Mouse (Mus musculus): Measurements from ENCODE around the gene Ubash3a.

The Ubash3a gene

DNA sequence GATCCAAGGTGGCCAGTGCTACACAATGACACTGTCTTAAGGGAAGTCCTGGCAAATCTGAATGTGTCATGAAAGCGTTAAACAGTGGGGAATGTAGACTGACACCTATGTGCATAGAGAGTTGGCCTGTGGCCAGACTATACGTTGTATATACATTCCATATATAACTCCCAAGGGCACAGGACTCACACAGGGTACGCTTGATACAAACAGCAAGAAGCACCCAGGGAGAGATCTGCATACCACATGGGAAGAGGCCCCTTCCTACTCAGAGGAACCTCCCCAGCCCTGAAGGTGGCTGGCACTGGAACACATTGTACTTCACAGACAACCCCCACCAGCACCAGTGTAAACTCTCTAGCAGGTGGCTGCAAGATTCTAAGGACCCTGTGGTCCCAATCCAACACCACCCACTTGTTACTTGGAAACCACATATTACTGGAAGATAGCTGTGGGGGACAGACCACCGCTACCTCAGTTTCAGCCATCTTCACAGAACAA, 15.2 kb downstream of the Ubash3a start:
- no peak for DNase-seq

DNA sequence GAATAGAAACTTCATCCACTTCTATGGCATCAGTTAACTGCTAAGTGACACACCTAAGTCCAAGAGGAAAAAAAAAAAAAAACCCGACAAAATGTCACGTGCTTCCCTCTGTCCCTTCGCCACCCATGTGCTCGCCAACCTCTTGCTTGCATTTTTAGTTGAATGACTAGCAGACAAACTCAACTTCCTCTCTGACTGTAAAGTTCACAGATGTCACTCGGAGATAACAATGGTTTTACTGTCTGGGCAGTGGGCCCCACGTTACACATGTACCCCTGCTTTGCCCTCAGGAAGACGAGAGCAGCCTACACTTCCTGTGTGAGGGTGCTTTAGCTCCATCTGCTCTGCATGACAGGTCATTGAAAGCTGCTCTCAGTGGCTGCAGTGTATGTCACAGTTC, 16.2 kb downstream of the Ubash3a start:
- DNase-seq = no peak

DNA sequence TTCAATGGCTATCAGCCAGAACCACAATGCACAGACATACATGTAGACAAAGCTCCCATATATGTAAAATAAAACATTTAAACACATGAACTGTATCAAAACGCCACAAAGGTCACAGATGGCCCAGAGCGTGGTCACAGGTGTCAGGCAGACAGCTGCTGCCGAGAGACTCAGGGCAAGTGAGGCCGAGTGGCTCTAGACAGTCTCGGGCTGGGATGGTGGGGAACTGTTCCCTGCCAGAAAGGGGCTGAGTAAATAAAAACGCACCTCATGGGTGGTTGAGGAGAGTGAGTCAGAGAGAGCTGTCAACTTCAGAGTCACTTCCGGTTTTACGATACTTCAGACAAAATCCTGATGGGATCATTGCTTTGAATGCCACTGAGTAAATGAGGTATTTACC, 16.9 kb downstream of the Ubash3a start:
- no peak for DNase-seq

- DNase-seq = no peak
These were observed 18.7 kb downstream of the Ubash3a start for GRCm38 (mm10) chr17:31226368-31226767.

GRCm38 (mm10) chr17:31226931-31227330, 19.3 kb downstream of the Ubash3a start:
- DNase-seq = no peak

GRCm38 (mm10) chr17:31231780-31232179, 24.1 kb downstream of the Ubash3a start:
- DNase-seq = no peak

DNA sequence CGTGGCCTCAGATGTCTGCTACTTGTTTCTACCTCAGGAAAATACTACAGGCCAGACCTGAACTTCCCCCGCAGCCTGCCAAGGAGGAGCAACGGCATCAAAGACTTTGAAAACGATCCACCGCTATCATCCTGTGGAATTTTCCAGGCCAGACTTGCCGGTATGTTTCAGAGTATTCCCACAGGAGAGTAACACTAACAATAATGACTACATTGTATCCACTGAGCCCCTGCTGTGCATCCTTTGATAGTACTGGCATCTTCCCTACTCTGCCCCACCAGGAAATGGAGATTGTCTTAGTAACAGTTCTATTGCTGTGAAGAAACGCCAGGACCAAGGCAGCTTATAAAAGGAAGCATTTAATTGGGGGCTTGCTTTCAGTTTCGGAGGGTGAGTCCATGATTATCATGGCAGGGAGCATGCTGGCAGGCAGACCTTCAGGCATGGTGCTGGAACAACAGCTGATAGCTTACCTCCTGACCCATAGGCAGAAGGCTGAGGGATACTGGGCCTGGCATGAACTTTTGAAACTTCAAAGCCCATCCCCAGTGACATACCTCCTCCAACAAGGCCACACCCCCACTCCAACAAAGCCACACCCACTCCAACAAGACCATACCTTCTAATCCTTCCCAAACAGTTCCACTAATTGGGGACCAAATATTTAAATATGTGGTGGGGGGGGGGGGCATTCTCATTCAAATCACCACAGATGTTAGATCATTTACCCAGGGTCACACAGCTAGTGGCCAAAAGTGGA, 24.8 kb downstream of the Ubash3a start:
- no peak for DNase-seq

DNA sequence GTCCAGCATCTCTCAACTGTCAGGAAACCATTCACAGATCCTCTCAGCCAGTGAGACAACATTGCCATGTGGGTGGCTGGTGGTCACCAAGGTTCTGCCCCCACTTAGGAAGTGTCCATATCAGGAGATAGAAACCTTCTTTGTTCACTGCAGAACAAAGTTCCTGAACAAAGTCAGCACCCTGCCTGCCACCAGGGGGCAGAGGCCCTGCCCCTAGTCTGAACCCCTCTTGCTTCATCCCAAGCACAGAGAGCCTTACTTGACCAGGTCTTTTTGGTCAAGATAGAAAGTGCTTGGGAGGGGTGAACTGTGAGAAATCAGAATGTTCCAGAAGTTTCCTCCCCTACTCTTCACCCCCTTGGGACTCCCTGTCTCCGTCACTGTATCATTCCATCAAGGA, 28.2 kb downstream of the Ubash3a start:
- DNase-seq = no peak

DNA sequence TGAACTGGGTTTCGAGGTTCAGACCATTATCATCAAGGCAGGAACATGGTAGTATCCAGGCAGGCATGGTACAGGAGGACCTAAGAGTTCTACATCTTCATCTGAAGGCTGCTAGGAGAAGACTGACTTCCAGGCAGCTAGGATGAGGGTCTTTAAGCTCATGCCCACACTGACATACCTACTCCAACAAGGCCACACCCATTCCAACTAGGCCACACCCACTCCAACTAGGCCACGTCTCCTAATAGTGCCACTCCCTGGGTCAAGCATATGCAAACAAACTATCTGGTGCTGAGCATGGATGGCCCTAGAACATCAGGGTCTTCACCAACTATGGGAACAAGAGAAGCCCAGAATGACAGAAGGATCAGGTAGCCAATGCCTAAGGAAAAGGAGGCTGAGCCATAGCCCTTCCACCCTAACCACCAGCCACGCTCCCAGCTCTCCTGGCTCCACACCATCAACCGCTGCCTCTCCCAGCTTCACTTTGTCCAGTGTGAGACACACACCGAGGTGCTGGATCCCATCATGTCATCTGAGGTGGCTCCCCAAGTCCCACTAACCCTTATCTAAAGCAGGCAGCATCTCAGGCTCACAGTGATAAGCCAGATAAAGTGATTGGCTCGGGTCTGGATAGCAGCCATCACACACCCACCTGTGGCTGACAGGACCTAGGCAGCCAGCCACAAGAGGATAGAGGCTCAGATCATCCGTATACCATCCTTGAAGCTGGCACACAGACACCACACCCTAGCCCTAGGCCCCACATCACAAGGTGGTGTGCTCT, 30.8 kb downstream of the Ubash3a start:
- DNase-seq = no peak

DNA sequence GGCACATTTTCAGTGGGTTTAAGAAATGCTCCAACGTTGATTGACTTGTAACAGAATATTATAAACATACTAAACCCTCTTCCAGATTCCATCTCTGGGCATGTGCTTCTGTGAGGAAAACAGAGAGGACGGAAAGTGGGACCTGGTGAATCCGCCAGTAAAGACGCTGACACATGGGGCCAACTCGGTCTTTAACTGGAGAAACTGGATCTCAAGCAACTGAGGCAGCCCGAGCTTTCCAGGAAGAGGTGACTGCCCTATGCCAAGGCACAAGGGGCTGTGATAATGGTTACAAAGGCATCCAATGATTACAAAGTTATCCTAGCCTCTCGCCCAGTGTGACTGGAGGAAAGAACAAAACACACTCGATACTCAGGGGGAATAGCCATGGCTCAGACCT, 33.5 kb downstream of the Ubash3a start:
- no peak for DNase-seq

- no peak for DNase-seq
These were observed 35.1 kb downstream of the Ubash3a start for GRCm38 (mm10) chr17:31242764-31243163.

DNA sequence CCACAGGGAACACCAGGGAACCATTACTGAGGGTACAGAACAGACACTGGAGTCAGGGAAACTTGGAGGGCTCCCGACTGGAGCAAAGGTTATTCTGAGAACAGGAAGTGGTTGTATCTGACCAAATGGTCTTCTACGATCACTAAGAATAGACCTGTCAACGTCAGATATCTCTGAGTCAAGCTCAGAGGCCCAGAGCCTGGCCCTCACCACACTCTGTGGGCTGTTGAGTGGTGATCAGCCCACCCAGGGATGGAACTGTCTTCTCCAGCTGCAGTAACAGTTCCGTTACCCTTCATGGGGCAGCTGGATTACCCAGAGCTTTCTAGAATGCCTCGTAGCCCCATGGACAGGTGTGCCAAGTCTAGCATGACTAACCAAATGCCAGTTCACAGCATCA, 37.6 kb downstream of the Ubash3a start:
- no peak for DNase-seq

- no peak for DNase-seq
These were observed 39.5 kb downstream of the Ubash3a start for GRCm38 (mm10) chr17:31247144-31247543.

- no peak for DNase-seq
These were observed 46.3 kb downstream of the Ubash3a start for GRCm38 (mm10) chr17:31253951-31254350.

- DNase-seq = peak; percentile 93
These were observed 46.8 kb downstream of the Ubash3a start for GRCm38 (mm10) chr17:31254463-31254931.

DNA sequence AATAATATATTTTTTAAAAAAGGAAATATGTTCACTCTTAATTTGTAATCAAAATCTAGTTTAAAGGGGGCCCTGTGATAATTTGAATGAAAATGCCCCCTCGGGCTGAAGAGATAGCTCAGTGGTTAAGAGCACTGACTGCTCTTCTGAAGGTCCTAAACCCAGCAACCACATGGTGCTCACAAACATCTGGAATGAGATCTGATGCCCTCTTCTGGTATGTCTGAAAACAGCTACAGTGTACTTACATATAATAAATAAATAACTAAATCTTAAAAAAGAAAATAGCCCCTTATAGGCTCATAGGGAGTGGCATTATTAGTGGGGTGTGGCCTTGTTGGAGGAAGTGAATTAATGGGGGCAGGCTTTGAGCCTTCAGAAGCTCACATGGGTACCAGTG, 49.5 kb downstream of the Ubash3a start:
- DNase-seq = no peak

DNA sequence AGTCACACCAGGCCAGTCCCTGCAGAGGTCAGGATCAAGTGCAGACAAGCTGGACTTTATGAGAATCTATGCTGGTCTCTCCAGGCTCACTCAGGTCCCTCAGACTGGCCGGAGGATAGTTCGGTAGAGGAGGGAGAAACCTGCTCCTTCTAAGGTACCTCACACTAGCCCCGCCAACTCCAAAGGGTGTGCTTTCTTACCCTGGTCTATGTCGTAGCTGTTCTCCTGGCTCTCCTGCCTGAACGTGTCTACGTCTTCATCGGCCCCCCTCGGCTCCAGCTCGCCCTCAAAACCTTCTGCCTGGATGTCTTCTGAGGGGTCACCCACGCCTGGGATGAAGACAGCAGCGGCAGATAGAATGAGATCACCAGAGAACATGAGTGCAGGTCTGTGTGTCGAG, 50.2 kb downstream of the Ubash3a start:
- no peak for DNase-seq

GRCm38 (mm10) chr17:31258310-31258865, 50.7 kb downstream of the Ubash3a start:
- DNase-seq = no peak

DNA sequence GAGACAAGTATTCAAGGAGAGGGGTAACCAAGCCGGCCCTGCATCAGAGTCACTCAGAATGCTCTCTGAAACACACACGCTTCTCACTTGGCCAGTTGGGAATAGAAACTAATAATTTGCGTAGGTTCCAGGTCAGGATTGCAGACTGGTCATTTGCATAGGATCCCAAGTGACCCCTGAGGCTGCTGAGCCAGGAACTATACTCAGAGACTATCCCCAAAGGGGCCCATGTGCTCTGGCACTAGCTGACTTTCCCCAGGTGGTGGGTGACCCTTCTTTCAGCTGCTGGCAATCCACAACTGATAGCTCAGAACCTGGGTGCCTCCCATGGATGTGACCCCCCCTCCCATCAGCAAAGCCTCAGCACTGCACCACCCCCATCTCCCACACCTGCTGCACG, 51.5 kb downstream of the Ubash3a start:
- DNase-seq = no peak

DNA sequence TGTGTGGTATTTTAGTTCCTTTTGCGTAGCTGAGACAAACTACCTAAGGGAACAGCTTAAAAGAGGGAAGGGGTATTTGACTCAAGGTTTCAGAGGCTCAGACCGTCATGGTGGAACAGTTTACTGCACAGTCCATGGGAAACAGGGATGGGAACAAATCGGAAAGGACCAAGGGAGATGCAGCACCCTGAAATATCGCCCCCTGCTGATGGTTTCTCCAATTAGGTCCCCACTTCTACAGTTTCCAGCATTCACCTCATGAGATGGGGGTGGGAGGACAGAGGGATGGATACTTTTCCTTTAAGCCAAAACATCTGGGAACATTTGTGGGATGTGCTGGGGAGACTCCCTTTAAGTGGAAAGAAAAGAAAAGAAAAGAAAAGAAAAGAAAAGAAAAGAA, 52.2 kb downstream of the Ubash3a start:
- no peak for DNase-seq

DNA sequence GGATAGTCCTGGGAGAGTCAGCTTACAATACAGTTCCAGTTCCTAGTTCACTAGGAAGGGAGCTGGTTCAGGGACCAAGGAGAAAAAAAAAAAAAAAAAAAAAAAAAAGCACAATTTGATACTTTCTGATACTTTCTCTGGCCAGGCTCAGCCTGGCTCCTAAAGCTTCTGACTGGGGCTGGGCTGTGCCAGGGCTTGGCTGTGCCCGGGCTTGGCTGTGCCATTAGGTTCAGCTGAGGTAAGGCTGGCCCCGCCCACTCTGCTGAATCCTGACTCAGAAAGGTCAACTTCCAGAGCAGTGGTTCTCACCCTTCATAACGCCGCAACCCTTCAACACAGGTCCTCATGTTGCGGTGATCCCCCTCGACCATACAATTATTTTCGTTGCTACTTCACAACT, 52.8 kb downstream of the Ubash3a start:
- no peak for DNase-seq

DNA sequence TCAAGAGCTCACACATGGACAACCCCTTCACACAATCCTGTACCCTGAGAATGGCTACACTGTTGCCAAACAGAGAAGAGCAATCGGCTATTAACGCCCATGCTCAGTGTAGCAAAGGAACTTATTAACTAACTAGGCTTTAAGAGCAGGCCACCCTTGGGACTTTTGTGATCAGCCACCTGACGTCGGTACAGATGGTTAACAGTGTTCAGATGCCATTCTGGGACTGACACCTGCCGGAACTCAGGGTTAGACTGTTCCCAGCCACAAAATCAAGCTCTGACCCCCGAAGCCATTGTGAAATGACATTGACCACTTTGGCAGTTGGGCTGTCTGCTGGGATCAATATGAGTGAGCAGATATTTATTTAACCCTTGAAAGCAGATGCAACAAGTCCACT, 53.7 kb downstream of the Ubash3a start:
- DNase-seq = no peak

- DNase-seq = no peak
These were observed 55.0 kb downstream of the Ubash3a start for GRCm38 (mm10) chr17:31262715-31263114.

DNA sequence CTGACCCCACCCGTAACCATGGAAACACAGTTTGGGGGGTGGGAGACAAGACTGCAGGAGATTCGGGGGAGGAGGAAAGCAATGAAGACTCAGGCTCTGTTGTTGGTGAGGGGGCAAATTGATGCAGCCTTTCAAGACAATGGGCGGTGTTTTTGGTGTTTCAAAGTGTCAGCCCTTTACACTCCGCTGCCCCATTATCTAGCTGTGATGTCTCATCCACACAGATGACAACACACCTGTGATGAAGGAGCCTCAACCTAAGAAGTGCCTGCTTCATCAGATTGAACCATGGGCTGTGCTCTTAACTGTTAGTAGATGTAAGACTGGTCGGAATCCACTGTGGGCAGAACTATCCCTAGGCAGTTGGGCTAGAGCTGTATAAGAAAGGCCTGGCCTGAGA, 56.1 kb downstream of the Ubash3a start:
- DNase-seq = no peak
